Mouse (Mus musculus): ENCODE measurements at regions not wholly inside any gene's neighbourhood (a gene's known extent, or its start where the extent isn't known, plus 50 kb on each side); places are given as distances from the start of the nearest gene placed in this dataset.

GRCm38 (mm10) chr1:167938176-167938575, 249.1 kb downstream of the Lmx1a start:
- no peak for ATAC-seq (replicated peaks; ENCODE audit: extremely low read depth, insufficient read depth, low FRiP score)
- 77% methylated on average over 2 of the region's 2 CpGs for WGBS
- H3K9me3 ChIP-seq (replicated peaks; ENCODE audit: control insufficient read depth, low read length) = no peaks in the 10 kb centered on the region
- H3K9ac ChIP-seq (ENCODE audit: low read length) = no peak overlapping the region
- H3K27ac ChIP-seq (ENCODE audit: low read length) = no peak overlapping the region
- H3K4me1 ChIP-seq (ENCODE audit: control insufficient read depth, insufficient read depth, low read length) = no peaks in the 10 kb centered on the region
- no peaks in the 10 kb centered on the region for H3K36me3 ChIP-seq (ENCODE audit: control insufficient read depth, insufficient read depth)
- no peak overlapping the region for H3K4me3 ChIP-seq (ENCODE audit: low read length)
- no peaks in the 10 kb centered on the region for H3K27me3 ChIP-seq (ENCODE audit: control insufficient read depth, insufficient read depth, low read length)
- no peak overlapping the region for H3K4me2 ChIP-seq (ENCODE audit: low read depth, low read length)

- no peak for ATAC-seq (replicated peaks; ENCODE audit: extremely low read depth, insufficient read depth, low FRiP score)
- Histone ChIP-seq H3K27me3 (ENCODE audit: control insufficient read depth, insufficient read depth, low read length) (no peaks in the 10 kb centered on the region), H3K9ac (ENCODE audit: low read length) (no peak overlapping the region), H3K4me1 (ENCODE audit: control insufficient read depth, insufficient read depth, low read length) (no peaks in the 10 kb centered on the region), H3K4me2 (ENCODE audit: low read depth, low read length) (no peak overlapping the region), H3K4me3 (ENCODE audit: low read length) (no peak overlapping the region), H3K36me3 (ENCODE audit: control insufficient read depth, insufficient read depth) (no peaks in the 10 kb centered on the region), H3K27ac (ENCODE audit: low read length) (no peak overlapping the region), H3K9me3 (replicated peaks; ENCODE audit: control insufficient read depth, low read length) (no peaks in the 10 kb centered on the region)
- WGBS = 49% methylated on average over 8 of the region's 8 CpGs
Observed at GRCm38 (mm10) chr1:167942037-167942470, 253.0 kb downstream of the Lmx1a start.

GRCm38 (mm10) chr1:167943121-167943520, 254.1 kb downstream of the Lmx1a start:
- H3K27ac ChIP-seq (ENCODE audit: low read length) = no peak overlapping the region
- no peak overlapping the region for H3K9ac ChIP-seq (ENCODE audit: low read length)
- H3K9me3 ChIP-seq (replicated peaks; ENCODE audit: control insufficient read depth, low read length) = no peaks in the 10 kb centered on the region
- no peaks in the 10 kb centered on the region for H3K4me1 ChIP-seq (ENCODE audit: control insufficient read depth, insufficient read depth, low read length)
- H3K36me3 ChIP-seq (ENCODE audit: control insufficient read depth, insufficient read depth) = no peaks in the 10 kb centered on the region
- H3K27me3 ChIP-seq (ENCODE audit: control insufficient read depth, insufficient read depth, low read length) = no peaks in the 10 kb centered on the region
- H3K4me2 ChIP-seq (ENCODE audit: low read depth, low read length) = no peak overlapping the region
- H3K4me3 ChIP-seq (ENCODE audit: low read length) = no peak overlapping the region
- WGBS = 68% methylated on average over 8 of the region's 8 CpGs
- no peak for ATAC-seq (replicated peaks; ENCODE audit: extremely low read depth, insufficient read depth, low FRiP score)

- Histone ChIP-seq H3K4me2 (ENCODE audit: low read depth, low read length) (no peak overlapping the region), H3K4me1 (ENCODE audit: control insufficient read depth, insufficient read depth, low read length) (no peaks in the 10 kb centered on the region), H3K4me3 (ENCODE audit: low read length) (no peak overlapping the region), H3K9me3 (replicated peaks; ENCODE audit: control insufficient read depth, low read length) (no peaks in the 10 kb centered on the region), H3K27me3 (ENCODE audit: control insufficient read depth, insufficient read depth, low read length) (no peaks in the 10 kb centered on the region), H3K36me3 (ENCODE audit: control insufficient read depth, insufficient read depth) (no peaks in the 10 kb centered on the region), H3K9ac (ENCODE audit: low read length) (no peak overlapping the region), H3K27ac (ENCODE audit: low read length) (no peak overlapping the region)
- no peak for ATAC-seq (replicated peaks; ENCODE audit: extremely low read depth, insufficient read depth, low FRiP score)
- 65% methylated on average over 9 of the region's 9 CpGs for WGBS
Observed at GRCm38 (mm10) chr1:167945615-167946252, 256.7 kb downstream of the Lmx1a start.

GRCm38 (mm10) chr1:167947866-167948265, 258.8 kb downstream of the Lmx1a start:
- H3K9me3 ChIP-seq (replicated peaks; ENCODE audit: control insufficient read depth, low read length) = peaks cover 7% of the 10 kb centered on the region; the same call in 1 of the 2 replicates
- no peak for ATAC-seq (replicated peaks; ENCODE audit: extremely low read depth, insufficient read depth, low FRiP score)
- no peak overlapping the region for H3K9ac ChIP-seq (ENCODE audit: low read length)
- H3K4me3 ChIP-seq (ENCODE audit: low read length) = no peak overlapping the region
- H3K36me3 ChIP-seq (ENCODE audit: control insufficient read depth, insufficient read depth) = no peaks in the 10 kb centered on the region
- no peaks in the 10 kb centered on the region for H3K4me1 ChIP-seq (ENCODE audit: control insufficient read depth, insufficient read depth, low read length)
- no peaks in the 10 kb centered on the region for H3K27me3 ChIP-seq (ENCODE audit: control insufficient read depth, insufficient read depth, low read length)
- WGBS = 62% methylated on average over 7 of the region's 7 CpGs
- no peak overlapping the region for H3K27ac ChIP-seq (ENCODE audit: low read length)
- H3K4me2 ChIP-seq (ENCODE audit: low read depth, low read length) = no peak overlapping the region

- no peak overlapping the region for H3K4me2 ChIP-seq (ENCODE audit: low read depth, low read length)
- no peaks in the 10 kb centered on the region for H3K36me3 ChIP-seq (ENCODE audit: control insufficient read depth, insufficient read depth)
- no peak overlapping the region for H3K9ac ChIP-seq (ENCODE audit: low read length)
- H3K4me3 ChIP-seq (ENCODE audit: low read length) = no peak overlapping the region
- no peak overlapping the region for H3K27ac ChIP-seq (ENCODE audit: low read length)
- H3K4me1 ChIP-seq (ENCODE audit: control insufficient read depth, insufficient read depth, low read length) = no peaks in the 10 kb centered on the region
- H3K9me3 ChIP-seq (replicated peaks; ENCODE audit: control insufficient read depth, low read length) = peaks cover 7% of the 10 kb centered on the region; the same call in 1 of the 2 replicates
- ATAC-seq (replicated peaks; ENCODE audit: extremely low read depth, insufficient read depth, low FRiP score) = no peak
- no peaks in the 10 kb centered on the region for H3K27me3 ChIP-seq (ENCODE audit: control insufficient read depth, insufficient read depth, low read length)
Observed at GRCm38 (mm10) chr1:167951717-167952116, 262.7 kb downstream of the Lmx1a start.

GRCm38 (mm10) chr1:167958531-167958930, 269.5 kb downstream of the Lmx1a start:
- no peak for ATAC-seq (replicated peaks; ENCODE audit: extremely low read depth, insufficient read depth, low FRiP score)
- 82% methylated on average over 6 of the region's 6 CpGs for WGBS
- Histone ChIP-seq H3K36me3 (ENCODE audit: control insufficient read depth, insufficient read depth) (no peaks in the 10 kb centered on the region), H3K4me3 (ENCODE audit: low read length) (no peak overlapping the region), H3K9ac (ENCODE audit: low read length) (no peak overlapping the region), H3K4me2 (ENCODE audit: low read depth, low read length) (no peak overlapping the region), H3K4me1 (ENCODE audit: control insufficient read depth, insufficient read depth, low read length) (no peaks in the 10 kb centered on the region), H3K27ac (ENCODE audit: low read length) (no peak overlapping the region), H3K9me3 (replicated peaks; ENCODE audit: control insufficient read depth, low read length) (no peaks in the 10 kb centered on the region), H3K27me3 (ENCODE audit: control insufficient read depth, insufficient read depth, low read length) (no peaks in the 10 kb centered on the region)

- WGBS = 74% methylated on average over 3 of the region's 3 CpGs
- H3K4me1 ChIP-seq (ENCODE audit: control insufficient read depth, insufficient read depth, low read length) = no peaks in the 10 kb centered on the region
- no peaks in the 10 kb centered on the region for H3K36me3 ChIP-seq (ENCODE audit: control insufficient read depth, insufficient read depth)
- no peak overlapping the region for H3K27ac ChIP-seq (ENCODE audit: low read length)
- no peaks in the 10 kb centered on the region for H3K9me3 ChIP-seq (replicated peaks; ENCODE audit: control insufficient read depth, low read length)
- H3K9ac ChIP-seq (ENCODE audit: low read length) = no peak overlapping the region
- ATAC-seq (replicated peaks; ENCODE audit: extremely low read depth, insufficient read depth, low FRiP score) = no peak
- no peak overlapping the region for H3K4me3 ChIP-seq (ENCODE audit: low read length)
- H3K4me2 ChIP-seq (ENCODE audit: low read depth, low read length) = no peak overlapping the region
- H3K27me3 ChIP-seq (ENCODE audit: control insufficient read depth, insufficient read depth, low read length) = no peaks in the 10 kb centered on the region
Observed at GRCm38 (mm10) chr1:167969545-167969944, 280.5 kb downstream of the Lmx1a start.

GRCm38 (mm10) chr1:167969985-167970384, 280.9 kb downstream of the Lmx1a start:
- H3K27ac ChIP-seq (ENCODE audit: low read length) = no peak overlapping the region
- 78% methylated on average over 5 of the region's 5 CpGs for WGBS

More at GRCm38 (mm10) chr1:167969985-167970384, 280.9 kb downstream of the Lmx1a start:
- no peaks in the 10 kb centered on the region for H3K9me3 ChIP-seq (replicated peaks; ENCODE audit: control insufficient read depth, low read length)
- no peaks in the 10 kb centered on the region for H3K27me3 ChIP-seq (ENCODE audit: control insufficient read depth, insufficient read depth, low read length)
- no peak overlapping the region for H3K4me2 ChIP-seq (ENCODE audit: low read depth, low read length)
- H3K4me3 ChIP-seq (ENCODE audit: low read length) = no peak overlapping the region
- no peaks in the 10 kb centered on the region for H3K4me1 ChIP-seq (ENCODE audit: control insufficient read depth, insufficient read depth, low read length)
- H3K36me3 ChIP-seq (ENCODE audit: control insufficient read depth, insufficient read depth) = no peaks in the 10 kb centered on the region
- no peak for ATAC-seq (replicated peaks; ENCODE audit: extremely low read depth, insufficient read depth, low FRiP score)
- H3K9ac ChIP-seq (ENCODE audit: low read length) = no peak overlapping the region

Data from heart, embryonic 16.5 days (tissue).